Comparison of ENCODE assay signal across 8 mouse cellular contexts in genomic region chr1:58795291-58796058, GRCm38 (mm10). TPM values are rescaled to one million over a fixed set of nuclear protein-coding genes. Genes with fewer than 3 reads are reported as not detected.
DNase-seq lines count a peak whose midpoint lies in the region; ATAC-seq and TF ChIP-seq lines count a peak whose summit lies in the region.

Gene Casp8, plus strand, starts transcription at chr1:58795374.

- TF ChIP-seq CTCF in intestine, postnatal 0 days (IDR thresholded peaks at IDR 0.05; ENCODE audit: low read depth): no peak
- no peak; the same call in 1 of the 2 replicates for TF ChIP-seq CTCF in lung, embryonic 14.5 days (IDR thresholded peaks at IDR 0.05; ENCODE audit: low read depth)

- peaks cover 8% of the 10 kb centered on the region; the same call in 1 of the 2 replicates for H3K36me3 ChIP-seq in intestine, postnatal 0 days (ENCODE audit: control insufficient read depth, insufficient read depth)
- H3K36me3 ChIP-seq in lung, embryonic 14.5 days (ENCODE audit: insufficient read depth): peaks cover 11% of the 10 kb centered on the region
- H3K36me3 ChIP-seq in neural tube, embryonic 15.5 days: no peaks in the 10 kb centered on the region

- peak; percentile 98 for ATAC-seq in intestine, postnatal 0 days
- peak; percentile 96 for ATAC-seq in lung, embryonic 14.5 days (ENCODE audit: insufficient read depth)
- ATAC-seq in neural tube, embryonic 15.5 days (ENCODE audit: low FRiP score): no peak

- H3K9me3 ChIP-seq in intestine, postnatal 0 days (ENCODE audit: control insufficient read depth): no peaks in the 10 kb centered on the region
- peaks cover 4% of the 10 kb centered on the region; the same call in 1 of the 2 replicates for H3K9me3 ChIP-seq in lung, embryonic 14.5 days (ENCODE audit: low read depth, low read length)
- no peaks in the 10 kb centered on the region for H3K9me3 ChIP-seq in neural tube, embryonic 15.5 days (replicated peaks)

- no peaks in the 10 kb centered on the region for H3K27me3 ChIP-seq in intestine, postnatal 0 days (replicated peaks; ENCODE audit: control insufficient read depth, insufficient read depth, low read length)
- H3K27me3 ChIP-seq in lung, embryonic 14.5 days (ENCODE audit: insufficient read depth, low read length): no peaks in the 10 kb centered on the region
- H3K27me3 ChIP-seq in neural tube, embryonic 15.5 days (replicated peaks): no peaks in the 10 kb centered on the region

- WGBS in intestine, postnatal 0 days: under 1% methylated on average over 42 of the region's 42 CpGs
- WGBS in lung, embryonic 14.5 days: under 1% methylated on average over 42 of the region's 42 CpGs
- under 1% methylated on average over 42 of the region's 42 CpGs for WGBS in neural tube, embryonic 15.5 days

- peak within 1 kb of the TSS; percentile 92 for H3K9ac ChIP-seq in intestine, postnatal 0 days (ENCODE audit: low read depth, low read length)
- peak within 1 kb of the TSS; percentile 91 for H3K9ac ChIP-seq in lung, embryonic 14.5 days
- peak within 1 kb of the TSS; percentile 36 for H3K9ac ChIP-seq in neural tube, embryonic 15.5 days (replicated peaks)

- DNase-seq in cerebellum, postnatal 10 days: peak; percentile 21 to 26
- no peak for DNase-seq in cerebellum, adult 11 months
- DNase-seq in embryo, embryonic 10 days (ENCODE audit: low spot score): peak; percentile 58
- peak; percentile 97 for DNase-seq in heart, adult 11 months
- DNase-seq in lung, embryonic 14.5 days: peak; percentile 82
- DNase-seq in urinary bladder, postnatal 36 days (ENCODE audit: low spot score in 2 of 2): peak; percentile 54 to 62

- H3K4me1 ChIP-seq in intestine, postnatal 0 days (replicated peaks; ENCODE audit: control insufficient read depth, insufficient read depth, low read length): peaks cover 9% of the 10 kb centered on the region; the same call in 1 of the 2 replicates
- H3K4me1 ChIP-seq in lung, embryonic 14.5 days (ENCODE audit: insufficient read depth): no peaks in the 10 kb centered on the region; the same call in none of the 2 replicates
- H3K4me1 ChIP-seq in neural tube, embryonic 15.5 days: peaks cover 8% of the 10 kb centered on the region

- peak within 1 kb of the TSS; percentile 65 for H3K4me3 ChIP-seq in intestine, postnatal 0 days (ENCODE audit: low read depth, low read length)
- H3K4me3 ChIP-seq in lung, embryonic 14.5 days (ENCODE audit: low read depth, low read length): peak within 1 kb of the TSS; percentile 72
- H3K4me3 ChIP-seq in neural tube, embryonic 15.5 days (replicated peaks): peak within 1 kb of the TSS; percentile 46

- H3K4me2 ChIP-seq in intestine, postnatal 0 days (replicated peaks; ENCODE audit: low read depth): peak within 1 kb of the TSS; percentile 82
- peak within 1 kb of the TSS; percentile 66 for H3K4me2 ChIP-seq in lung, embryonic 14.5 days
- H3K4me2 ChIP-seq in neural tube, embryonic 15.5 days: peak within 1 kb of the TSS; percentile 89

- peak within 1 kb of the TSS; percentile 98 for H3K27ac ChIP-seq in intestine, postnatal 0 days (ENCODE audit: low read depth, low read length)
- H3K27ac ChIP-seq in lung, embryonic 14.5 days (ENCODE audit: low read depth): peak within 1 kb of the TSS; percentile 91
- H3K27ac ChIP-seq in neural tube, embryonic 15.5 days (replicated peaks): no peak within 1 kb of the TSS

RNA-seq across cellular contexts. Expression of gene Casp8, which starts in this region (rescaled TPM):
- polyA plus RNA-seq in intestine, postnatal 0 days (2015; fragmentation: Nextera tagmentation; extraction: Ambion mirVana): 39.1 and 51.0 TPM in 2 replicates
- 48.9 and 50.4 TPM in 2 replicates for polyA plus RNA-seq in lung, embryonic 14.5 days (2014; fragmentation: Nextera tagmentation; extraction: Ambion mirVana)
- 5.6 and 17.2 TPM in 2 replicates for polyA plus RNA-seq in neural tube, embryonic 15.5 days (2015; fragmentation: Nextera tagmentation; extraction: Ambion mirVana)

Comparison
In these comparisons a context has a peak if more than half of its experiments do, and no peak if none do; other contexts are left out.
1. H3K9ac ChIP-seq: peak in every context shown above with its lines; median percentile 92 in intestine, postnatal 0 days; 91 in lung, embryonic 14.5 days; 36 in neural tube, embryonic 15.5 days.